Mouse (Mus musculus) lung, adult 18-20 months (tissue): Measurements from ENCODE around the gene Pms1.
"Not testable (repeated sequence)": the region's sequence is repeated elsewhere in the genome, so short reads cannot be mapped to it uniquely, and the experiment has no call there.

Source experiments
- DNase-seq, 2 experiments: peaks; one replicate each; pipeline ENCODE4 v3.0.0; 2022; ENCODE audit warnings: mixed read lengths in 2 of 2

Gene Pms1

DNA sequence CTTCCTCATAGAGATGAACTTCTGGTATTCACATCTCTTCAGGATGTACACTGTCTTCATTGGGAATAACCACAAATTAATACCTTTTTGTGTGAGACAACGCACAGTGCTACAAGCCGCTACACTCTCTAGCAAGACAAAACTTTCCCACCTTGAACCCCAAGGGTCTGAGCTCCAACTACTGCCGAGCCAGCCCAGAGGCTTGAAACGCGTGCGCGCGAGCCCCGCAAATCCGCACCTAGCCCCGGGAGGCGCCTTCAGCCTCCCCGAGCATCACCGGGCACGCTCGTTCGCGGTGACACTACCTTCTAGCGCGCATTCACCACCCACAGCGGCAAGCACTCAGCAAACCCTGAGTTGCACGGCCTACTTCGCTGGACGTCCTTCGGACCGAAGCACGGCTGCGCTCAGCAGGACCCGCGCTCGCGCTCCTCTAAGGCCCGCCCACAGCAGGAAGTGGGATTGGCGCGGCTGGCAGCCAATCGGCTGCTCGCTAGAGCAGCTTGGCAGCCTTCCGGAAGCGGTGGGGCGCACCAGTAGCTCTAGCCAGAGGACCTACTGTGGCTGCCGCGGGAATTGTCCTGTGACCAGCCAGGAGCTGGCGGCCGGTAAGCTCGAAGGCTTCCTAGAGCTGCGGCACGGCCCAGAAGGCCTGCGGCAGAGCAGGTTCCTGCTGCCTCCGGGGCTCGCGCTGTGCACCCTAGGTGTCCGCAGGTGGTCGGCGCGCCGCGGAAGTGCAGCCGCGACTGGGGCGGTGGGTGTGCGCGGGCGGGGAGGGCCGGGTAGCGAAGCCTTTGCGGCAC is at the start of gene Pms1, which contains the start of the genes Ormdl1 and Gm28778:
TSS of gene Pms1 (minus strand) at position 438 of the 803 bp plus-strand sequence.
TSS of gene Ormdl1 (plus strand) at position 515 of the 803 bp plus-strand sequence.
TSS of gene Gm28778 (plus strand) at position 531 of the 803 bp plus-strand sequence.
- peak; percentile 96 for DNase-seq

DNA sequence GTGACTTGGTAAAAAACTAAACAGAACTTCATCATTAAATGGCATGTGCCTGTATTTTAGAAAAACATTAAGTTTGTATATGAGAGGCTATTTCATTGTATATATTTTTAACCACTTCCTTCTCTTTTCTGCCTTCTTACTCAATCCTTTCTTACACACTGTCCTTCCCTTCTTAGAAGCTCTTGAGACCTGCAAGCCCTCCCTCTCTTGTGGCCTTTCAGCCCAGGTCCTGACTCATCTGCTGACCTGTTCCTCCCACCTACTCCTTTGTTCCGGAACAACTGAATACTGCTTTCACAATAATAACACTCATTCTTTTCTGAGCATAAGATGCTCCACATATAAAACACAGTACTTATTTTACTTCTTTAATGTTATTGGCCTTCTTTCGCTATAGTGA is 44.3 kb upstream of the Pms1 start:
- no peak for DNase-seq

DNA sequence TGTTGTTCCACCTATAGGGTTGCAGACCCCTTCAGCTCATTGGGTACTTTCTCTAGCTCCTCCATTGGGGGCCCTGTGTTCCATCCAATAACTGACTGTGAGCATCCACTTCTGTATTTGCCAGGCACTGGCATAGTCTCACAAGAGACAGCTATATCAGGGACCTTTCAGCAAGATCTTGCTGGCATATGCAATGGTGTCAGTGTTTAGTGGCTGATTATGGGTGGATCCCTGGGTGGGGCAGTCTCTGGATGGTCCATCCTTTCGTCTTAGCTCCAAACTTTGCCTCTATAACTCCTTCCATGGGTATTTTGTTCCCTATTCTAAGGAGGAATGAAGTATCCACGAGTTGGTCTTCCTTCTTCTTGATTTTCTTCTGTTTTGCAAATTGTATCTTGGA is 40.6 kb upstream of the Pms1 start:
- not testable (repeated sequence) for DNase-seq

DNA sequence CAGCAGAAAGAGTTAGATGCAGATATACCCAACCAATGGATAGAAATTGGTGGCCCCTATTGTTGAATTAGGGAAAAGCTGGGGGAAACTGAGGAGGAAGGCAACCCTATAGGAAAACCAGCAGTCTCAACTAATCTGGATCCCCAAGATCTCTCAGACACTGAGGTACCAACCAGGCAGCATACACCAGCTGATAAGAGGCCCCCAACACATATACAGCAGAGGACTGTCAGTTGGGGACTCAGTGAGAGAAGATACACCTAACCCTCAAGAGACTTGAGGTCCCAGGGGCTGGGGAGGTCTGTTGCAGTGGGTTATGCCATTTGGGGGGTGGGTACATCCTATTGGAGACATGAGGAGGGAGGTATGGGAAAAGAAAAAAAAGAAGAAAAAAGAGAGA is 38.6 kb upstream of the Pms1 start:
- DNase-seq, result no peak

DNA sequence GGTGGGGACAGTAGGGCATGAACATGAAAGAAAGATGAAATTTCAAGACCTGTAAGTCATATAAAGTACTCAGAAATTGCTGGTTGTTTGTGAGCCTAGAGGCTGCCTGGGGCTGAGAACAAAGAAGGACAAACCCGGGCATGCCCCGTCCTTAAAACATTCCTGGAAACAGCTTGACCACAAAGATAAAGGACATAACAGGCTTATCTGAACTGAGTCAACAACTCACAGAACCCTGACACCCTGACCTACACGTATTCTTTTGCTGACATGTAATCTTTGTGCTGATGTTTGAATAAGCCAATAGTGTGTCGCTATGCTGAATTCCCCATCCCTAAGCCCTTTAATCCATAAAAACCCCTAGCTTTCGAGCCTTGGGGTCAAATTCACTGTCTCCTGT is 36.7 kb upstream of the Pms1 start:
- DNase-seq, result not testable (repeated sequence)

DNA sequence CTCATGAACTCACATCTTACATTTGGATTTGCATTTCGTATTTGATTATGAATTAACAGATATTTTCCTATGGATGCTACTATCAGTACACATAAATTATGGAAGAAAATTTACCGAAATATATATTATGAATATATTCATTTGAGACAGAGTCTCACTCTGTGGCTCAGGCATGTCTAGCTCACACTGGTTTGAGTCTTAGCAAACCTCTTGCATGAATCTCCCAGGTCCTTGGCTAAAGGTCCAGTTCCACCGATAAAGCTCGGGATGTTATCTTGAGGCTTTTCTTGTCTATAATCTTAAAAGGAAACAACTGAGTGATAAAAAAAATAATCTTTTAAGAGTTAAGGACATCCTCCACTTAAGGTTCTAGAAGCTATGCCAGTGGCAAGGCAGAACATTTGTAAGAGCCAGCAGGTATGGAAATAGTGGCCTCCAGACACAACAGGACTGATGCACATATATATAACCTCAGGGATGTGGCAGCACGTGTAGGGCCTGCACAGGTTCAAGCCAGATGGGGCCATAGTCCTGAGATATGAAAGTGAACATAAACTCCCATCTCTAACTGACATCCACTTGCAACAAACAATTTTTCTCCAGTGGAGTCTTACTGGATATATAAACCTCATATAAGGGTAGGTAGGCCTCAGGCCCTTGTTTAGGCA is 28.1 kb upstream of the Pms1 start:
- DNase-seq, result no peak

DNA sequence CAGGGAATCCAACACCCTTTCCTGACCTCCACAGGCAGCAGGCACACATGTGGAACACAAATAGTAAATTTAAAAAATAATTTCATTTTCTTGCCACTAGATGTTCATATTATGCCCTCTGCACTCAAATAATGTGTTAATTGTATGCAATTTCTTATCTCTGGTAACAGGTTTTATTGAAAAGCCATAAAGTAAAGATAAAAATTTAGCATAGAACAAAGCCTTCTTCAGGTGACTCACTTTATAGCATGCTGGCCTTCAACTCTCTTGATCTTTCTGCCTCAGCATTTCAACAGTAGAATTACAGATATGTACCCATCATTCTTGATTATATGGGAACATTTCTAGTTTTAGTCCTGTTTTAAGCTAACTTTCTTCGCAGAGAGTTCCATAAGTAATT is 27.5 kb upstream of the Pms1 start:
- no peak for DNase-seq

DNA sequence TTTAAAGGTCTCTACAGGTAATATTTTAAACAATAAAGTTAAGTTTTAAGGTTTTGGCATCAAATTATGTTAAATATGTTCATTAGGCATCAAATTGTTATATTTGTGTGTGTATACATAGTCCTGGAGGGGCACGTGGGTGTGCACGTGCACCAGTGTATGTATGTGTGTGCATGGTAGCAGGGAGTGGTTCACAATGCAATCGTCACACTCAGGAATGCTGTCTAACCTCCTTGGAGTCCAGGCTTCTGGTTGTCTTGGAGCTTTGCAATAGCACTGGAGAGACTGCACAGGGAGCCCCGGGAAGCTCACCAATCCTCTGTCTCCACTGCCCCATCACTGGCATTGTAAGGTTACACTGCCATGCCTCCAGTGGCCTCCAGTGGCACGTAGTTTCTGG is 26.4 kb upstream of the Pms1 start:
- DNase-seq, result no peak

DNA sequence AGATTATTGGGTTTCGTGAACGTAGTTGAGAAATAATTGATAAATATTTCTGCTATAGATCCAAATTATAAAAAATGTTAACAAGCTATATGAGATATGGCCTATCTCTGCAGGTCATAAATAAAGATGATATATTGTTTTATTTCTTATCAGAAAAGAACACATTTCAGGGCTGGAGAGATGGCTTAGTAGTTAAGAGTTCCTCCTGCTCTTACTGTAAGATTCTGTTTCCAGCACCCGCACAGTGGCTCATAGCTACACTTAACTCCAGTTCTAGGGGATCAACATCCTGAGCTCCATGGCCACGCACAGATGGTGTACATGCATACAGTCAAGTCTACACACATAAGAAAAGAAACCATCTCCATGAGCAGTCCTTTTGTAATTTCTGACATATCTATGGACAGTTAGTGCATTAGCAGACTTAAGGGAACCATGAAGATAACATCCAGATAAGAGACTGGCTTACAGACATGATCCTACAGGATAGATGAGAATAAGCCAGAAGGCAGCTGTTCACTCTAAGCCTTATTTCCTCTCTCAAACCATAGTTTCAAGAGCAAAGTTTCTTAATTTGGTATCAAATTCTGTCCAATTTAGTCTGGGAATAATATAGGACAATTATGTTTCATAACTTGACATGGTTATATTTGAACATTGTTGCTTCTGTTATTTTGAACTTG is 25.0 kb upstream of the Pms1 start:
- no peak for DNase-seq

DNA sequence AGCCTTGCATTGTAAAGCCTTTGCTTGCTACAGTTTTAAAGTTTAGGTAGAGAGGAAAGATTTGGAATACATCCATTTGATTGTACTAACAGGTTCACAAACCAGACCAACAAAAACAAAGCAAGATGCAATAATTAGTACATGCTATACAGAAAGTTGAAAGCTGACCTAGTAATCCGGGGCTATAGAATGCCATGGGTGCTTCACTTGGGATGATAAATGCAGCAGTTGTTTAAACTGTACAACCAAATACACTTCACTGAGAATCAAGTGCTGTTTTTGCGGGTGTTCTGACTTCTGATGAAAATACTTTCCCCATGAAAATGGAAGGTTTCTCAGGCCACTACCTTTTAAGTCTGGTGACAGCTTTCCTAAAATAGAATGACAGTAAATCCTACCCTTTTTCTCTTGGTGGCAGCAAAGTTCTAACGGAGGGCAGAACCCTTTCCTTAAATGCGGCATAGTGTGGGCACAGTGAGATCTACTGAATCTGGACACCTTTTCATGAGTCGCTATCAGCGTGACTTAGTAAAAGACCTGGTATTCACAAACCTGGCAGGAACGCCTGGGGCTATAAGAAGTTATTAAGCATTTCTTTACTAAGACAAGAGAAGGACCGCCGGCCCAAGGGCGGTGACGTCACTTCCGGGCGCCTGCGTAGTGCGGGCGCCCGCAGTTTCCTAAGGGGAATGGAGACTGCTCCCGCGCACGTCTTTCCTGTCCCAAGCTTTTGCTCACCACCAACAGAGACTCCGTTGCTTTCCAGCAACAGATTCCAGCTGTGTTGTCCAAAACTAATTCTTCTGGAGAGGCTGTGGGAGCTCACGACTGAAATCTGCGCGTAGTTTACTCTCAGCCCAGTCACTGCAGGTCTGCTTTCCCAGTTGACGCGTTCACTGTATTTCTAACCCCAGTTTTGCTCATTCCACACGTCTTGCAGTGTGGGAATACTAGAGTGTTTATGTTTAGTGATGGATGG is 16.5 kb upstream of the Pms1 start, which contains the start of gene Osgepl1:
TSS of gene Osgepl1 (plus strand) at position 636 of the 979 bp plus-strand sequence.
- peak; percentile 80 to 83 for DNase-seq

DNA sequence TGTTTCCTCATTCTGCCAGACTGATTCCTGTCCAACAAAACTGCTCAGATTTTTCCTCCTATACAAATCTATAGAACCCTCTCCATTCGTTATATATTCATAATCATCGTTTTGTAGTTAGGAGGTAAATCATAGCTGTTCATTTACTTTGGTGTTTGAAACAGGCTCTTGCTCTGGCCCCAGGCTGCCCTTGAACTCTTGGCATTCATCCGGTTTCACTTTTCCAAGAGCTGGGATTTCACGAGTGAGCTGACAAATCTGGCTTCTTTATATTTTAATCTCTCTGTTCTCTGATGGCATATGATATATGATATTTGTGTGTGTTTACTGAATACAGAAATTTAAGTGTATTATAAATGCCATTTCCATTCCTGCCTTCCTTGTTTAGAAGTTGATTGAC is 3.7 kb upstream of the Pms1 start:
- no peak for DNase-seq

DNA sequence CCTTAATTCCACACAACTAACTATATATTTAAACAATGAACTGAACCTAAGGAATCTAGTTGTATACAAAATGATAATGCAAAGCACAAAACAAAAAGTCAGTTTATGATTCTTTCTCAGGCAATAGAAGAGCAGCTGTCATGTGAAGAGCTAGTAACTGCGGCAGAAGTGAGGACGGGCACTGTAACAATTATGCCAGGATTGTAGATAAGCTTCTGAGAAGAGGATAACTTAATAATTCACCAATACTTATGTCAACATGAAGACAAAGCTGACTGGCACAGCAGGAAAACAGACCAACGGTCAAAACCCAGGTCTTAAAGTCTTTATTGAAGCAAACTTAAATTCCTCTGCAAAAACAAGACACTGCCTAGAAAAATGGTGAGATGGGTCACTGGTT is 5.6 kb downstream of the Pms1 start:
- no peak for DNase-seq

DNA sequence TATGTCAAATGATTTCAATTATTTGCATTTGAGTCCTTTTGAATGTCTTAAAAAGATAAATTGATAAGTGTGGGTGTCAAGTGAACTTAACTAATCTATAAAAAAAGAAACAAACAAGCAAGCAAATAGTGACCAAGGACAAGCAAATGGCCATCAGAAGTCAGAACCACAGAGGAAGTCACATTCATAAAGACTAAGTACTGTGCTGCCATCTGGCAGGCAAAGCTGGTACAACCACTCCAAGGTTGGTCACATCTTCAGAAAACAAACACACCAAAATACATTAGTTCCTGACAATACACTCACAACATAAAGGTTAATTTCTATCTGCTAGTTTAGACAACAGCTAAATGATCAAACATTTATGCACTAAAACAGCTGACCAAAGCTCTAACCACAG is 24.2 kb downstream of the Pms1 start:
- DNase-seq, result no peak

DNA sequence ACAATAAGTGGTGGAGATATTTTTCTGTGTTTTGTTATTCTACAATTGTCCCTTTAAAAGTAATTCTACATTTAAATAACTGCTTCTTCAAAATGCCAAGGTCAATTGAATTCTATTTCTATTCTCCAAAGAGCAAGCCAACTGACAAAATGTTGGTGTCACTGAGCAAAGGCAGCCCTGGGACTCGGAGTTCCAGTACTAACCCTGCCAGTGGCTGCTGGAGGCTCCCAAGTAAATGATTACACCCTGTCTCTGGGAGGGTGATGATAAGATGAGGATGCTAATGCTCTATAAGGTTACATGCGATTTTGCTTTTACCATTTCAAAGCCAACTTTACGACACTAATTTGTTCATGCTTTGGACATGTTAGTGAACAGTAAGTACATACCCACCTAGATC is 26.9 kb downstream of the Pms1 start:
- DNase-seq, result no peak

DNA sequence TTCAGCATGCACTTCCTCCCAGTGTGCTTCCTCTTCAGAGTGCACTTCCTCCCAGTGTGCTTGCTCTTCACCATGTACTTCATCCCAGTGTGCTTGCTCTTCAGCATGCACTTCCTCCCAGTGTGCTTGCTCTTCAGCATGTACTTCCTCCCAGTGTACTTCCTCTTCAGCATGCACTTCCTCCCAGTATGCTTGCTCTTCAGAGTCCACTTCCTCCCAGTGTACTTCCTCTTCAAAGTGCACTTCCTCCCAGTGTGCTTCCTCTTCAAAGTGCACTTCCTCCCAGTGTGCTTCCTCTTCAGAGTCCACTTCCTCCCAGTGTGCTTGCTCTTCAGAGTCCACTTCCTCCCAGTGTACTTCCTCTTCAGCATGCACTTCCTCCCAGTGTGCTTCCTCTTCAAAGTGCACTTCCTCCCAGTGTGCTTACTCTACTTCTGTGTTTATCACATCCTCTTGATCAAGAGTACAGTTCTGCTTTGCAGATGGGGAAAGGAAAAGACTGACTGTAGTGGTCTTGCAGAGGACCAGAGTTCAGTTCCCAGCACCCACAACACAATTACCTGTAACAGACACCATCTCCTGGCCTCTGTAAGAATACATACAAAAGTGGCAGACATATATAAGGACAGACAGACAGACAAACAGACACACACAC is 31.7 kb downstream of the Pms1 start:
- not testable (repeated sequence) for DNase-seq

DNA sequence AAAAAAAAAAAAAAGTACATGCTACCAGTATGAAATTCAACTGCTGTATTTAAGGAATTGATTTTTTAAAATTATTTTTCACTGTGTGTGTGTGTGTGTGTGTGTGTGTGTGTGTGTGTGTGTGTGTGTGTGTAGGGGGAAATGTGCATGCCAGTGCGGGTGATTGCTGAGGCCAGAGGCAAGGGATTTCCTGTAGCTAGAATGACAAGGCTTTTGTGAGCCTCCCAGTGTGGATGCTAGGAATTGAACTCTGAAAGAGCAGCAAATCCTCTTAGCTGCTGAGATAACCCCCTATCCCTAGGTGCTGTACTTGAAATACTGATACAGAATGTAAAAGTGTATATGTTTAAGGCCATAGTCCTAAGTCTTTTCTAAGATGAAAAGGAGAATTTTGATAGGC is 70.8 kb downstream of the Pms1 start:
- no peak for DNase-seq

DNA sequence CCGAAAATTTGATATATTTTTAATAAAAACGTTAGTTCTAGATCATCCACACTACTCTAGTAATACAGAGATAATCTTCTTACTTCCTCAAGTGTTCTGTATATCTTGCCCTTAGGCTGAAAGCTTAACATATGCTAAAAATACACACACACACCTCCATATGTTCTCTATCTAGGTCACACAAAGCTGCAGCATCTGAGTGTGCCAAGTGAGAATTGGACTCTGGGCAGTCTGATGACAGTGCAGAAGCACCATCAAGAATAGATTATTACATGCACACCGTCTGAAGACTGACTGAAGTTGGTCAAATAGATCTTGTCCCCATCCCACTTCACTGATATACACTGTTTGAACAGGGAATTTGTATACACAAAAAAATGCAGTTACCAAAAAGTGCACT is 71.2 kb downstream of the Pms1 start:
- DNase-seq, result no peak

DNA sequence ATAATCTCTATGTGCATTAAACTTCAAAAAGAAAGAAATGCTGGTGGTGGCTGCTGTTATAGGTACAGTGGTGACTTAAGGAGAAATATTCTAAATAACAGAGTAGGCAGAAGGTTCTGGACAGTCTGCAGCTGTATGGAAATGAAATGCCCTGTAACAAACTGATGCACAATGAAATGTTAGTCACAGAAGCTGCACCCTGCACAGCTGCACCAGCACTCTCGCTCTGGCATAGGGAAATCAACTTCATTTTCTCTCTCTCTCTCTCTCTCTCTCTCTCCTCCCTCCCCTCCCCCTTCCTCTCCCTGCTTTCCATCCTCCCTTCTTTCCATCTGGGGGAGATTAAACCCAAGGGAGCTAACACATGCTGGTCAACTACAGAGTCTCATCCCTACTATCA is 72.0 kb downstream of the Pms1 start:
- no peak for DNase-seq

DNA sequence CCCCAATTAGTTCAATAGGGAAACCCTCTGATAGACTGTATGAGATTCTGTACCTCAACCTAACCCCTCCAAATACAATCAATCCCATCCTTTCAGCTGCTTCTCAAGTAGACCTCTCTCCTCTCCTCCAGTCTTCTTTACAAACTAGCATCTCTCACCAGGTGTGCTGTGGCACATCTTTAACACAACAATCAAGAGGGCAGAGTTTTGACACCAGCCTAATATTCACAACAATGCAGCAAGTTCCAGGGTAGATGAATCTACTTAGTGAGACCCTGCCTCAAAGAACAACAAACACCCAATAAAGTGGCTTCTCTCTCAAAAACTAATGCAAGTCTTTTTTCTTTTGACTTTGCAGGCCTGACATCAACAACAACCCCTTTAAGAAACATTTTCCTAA is 86.7 kb downstream of the Pms1 start:
- DNase-seq, result no peak

DNA sequence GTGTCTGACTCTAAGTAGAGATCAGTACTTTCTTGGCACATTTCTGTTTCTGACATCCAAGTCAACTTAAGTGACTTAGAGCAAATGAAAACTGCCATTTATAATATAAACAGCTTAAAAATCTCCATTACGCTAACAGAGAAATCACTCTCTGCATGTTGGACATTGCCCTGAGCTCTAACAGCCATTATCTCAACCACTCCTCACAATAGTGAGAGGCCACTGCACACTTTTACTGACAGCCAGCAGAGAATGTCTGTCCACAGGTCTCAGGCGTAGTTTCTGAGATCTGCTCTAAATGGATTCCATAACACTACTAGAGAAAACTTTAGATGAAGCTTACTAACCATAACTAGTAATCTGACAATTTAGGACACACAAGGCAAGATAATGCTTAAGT is 92.9 kb downstream of the Pms1 start:
- no peak for DNase-seq

DNA sequence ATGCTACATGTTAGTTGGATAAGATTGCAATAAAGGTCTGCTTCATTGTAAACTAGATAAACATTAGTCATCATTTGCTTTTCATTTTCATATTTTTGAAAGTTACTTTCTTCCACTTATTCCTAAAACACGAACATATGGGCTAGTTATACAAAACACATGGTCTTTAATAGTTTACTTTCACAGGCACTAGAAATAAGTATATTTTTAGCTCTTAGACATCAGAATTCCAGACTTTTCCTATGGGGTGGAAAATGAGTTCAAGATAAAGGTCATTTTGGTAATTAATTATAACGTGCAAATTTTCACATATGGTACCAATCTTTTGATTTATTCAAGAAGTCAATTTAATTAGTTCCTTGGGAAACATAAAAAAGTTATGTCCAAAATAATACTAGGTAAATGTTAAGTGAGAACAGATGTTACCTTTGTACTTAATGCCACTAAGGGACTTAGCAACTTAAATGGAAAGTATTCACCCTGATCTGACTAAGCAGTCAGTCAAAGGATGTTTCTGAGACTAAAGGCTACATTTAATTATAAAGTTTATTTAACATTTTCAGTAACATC is 95.1 kb downstream of the Pms1 start:
- DNase-seq, result no peak

DNA sequence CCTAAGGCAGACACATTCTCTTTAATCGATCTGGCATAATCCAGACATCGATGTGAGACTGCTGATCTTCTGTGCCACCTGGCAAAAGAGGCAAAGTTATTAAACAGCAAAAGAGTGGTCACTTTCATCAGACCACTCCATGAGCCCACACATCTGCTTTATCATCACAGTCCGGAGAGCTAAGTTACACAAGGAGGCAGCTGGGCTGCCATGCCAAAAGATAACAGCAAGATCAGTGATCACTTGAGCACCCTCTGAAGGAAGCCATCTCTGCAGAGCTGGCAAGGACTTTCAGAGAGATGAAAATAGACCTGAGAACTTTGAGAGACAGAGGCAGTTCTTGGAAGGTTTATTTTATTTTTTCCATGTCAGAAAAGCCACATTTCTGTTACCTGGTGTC is 102.3 kb downstream of the Pms1 start:
- DNase-seq, result no peak
